Mouse (Mus musculus) E14TG2a.4 (cell line): ENCODE measurements around the gene St8sia1.

Experiments
- CTCF ChIP-seq: conservative IDR thresholded peaks from 2 replicates; pipeline ENCODE4 v1.5.1; 2014; ENCODE audit warnings: low read length
- POU5F1 ChIP-seq: IDR thresholded peaks from 2 replicates; pipeline ENCODE4 v1.6.1; 2014; ENCODE audit warnings: low read length, borderline replicate concordance

- TF ChIP-seq CTCF (no peak), POU5F1 (no peak)
Observed at GRCm38 (mm10) chr6:142771643-142772042, 192.6 kb downstream of the St8sia1 start.
